8 mouse cellular contexts compared by ENCODE assay signal in the genomic region with DNA sequence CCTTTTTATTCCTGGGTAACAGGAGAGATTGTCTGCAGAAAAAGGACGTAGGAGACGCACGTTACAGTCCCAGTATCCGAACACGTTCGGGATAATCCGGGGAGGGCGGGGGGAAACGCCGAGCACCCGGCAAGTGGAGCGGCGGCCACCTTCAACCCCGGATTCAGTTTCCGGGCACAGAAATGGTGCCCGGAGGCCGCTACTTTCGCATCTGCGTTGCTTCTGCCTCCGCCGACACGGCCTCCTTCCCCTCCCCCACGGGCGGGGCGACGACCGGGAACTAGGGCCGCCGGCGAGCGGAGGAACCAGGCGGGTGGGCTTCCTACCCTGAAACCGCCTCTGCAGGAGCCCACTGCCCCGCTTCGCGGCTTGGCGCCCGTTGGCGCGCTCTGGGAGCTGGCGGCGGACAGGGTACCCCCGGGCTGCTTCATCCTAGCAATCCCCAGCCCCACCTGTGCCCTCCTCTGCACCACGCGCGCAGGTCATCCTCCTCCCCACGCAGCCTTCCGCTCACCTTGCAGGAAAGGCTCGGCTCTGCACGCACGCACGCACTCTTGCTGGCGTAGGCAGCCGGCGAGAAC. TPM values are rescaled to one million over a fixed set of nuclear protein-coding genes. Genes with fewer than 3 reads are reported as not detected.
DNase-seq lines count a peak whose midpoint lies in the region; ATAC-seq and TF ChIP-seq lines count a peak whose summit lies in the region.

No protein-coding gene starts in this region.

- TF ChIP-seq CTCF in gastrocnemius, adult 2 months (IDR thresholded peaks at IDR 0.05) = no peak

- H3K36me3 ChIP-seq in limb, embryonic 12.5 days = no peaks in the 10 kb centered on the region
- H3K36me3 ChIP-seq in midbrain, embryonic 13.5 days = no peaks in the 10 kb centered on the region

- under 1% methylated on average over 51 of the region's 55 CpGs for WGBS in limb, embryonic 12.5 days
- WGBS in midbrain, embryonic 13.5 days = under 1% methylated on average over 53 of the region's 55 CpGs

- H3K27me3 ChIP-seq in limb, embryonic 12.5 days = no peaks in the 10 kb centered on the region
- no peaks in the 10 kb centered on the region for H3K27me3 ChIP-seq in midbrain, embryonic 13.5 days

- H3K4me3 ChIP-seq in gastrocnemius, adult 2 months = peak overlapping the region; percentile 100
- peak overlapping the region; percentile 96 for H3K4me3 ChIP-seq in limb, embryonic 12.5 days (replicated peaks)
- H3K4me3 ChIP-seq in midbrain, embryonic 13.5 days (replicated peaks) = peak overlapping the region; percentile 95

- peak overlapping the region; percentile 69 for H3K4me2 ChIP-seq in limb, embryonic 12.5 days
- peak overlapping the region; percentile 77 for H3K4me2 ChIP-seq in midbrain, embryonic 13.5 days (replicated peaks)

- no peaks in the 10 kb centered on the region for H3K9me3 ChIP-seq in limb, embryonic 12.5 days
- H3K9me3 ChIP-seq in midbrain, embryonic 13.5 days = no peaks in the 10 kb centered on the region

- peak; percentile 82 to 84 for DNase-seq in cerebellum, postnatal 14 days
- no peak for DNase-seq in cerebellum, adult 11-12 months
- DNase-seq in cerebellum, postnatal 36 days = peak; percentile 69 to 74
- peak; percentile 83 for DNase-seq in gastrocnemius, adult 2 months
- peak; percentile 75 to 78 for DNase-seq in spleen, postnatal 10 days (ENCODE audit: low spot score in 2 of 2)

- intact Hi-C loops in gastrocnemius, adult 2 months (cut with DNase I) = loop anchor here (5.0 kb wide), 3 partner anchors 34 to 54 kb away; partner anchors contain the start of gene Uso1

- peak overlapping the region; percentile 96 for H3K9ac ChIP-seq in limb, embryonic 12.5 days (replicated peaks)
- peak overlapping the region; percentile 98 for H3K9ac ChIP-seq in midbrain, embryonic 13.5 days (replicated peaks)

- H3K4me1 ChIP-seq in limb, embryonic 12.5 days (replicated peaks) = peaks cover 28% of the 10 kb centered on the region
- H3K4me1 ChIP-seq in midbrain, embryonic 13.5 days (replicated peaks) = peaks cover 39% of the 10 kb centered on the region

- peak overlapping the region; percentile 95 for H3K27ac ChIP-seq in gastrocnemius, adult 2 months
- peak overlapping the region; percentile 99 for H3K27ac ChIP-seq in limb, embryonic 12.5 days
- H3K27ac ChIP-seq in midbrain, embryonic 13.5 days = peak overlapping the region; percentile 99

- ATAC-seq in inflammation-experienced regulatory T-cells, adult 6 months = peak; percentile 27
- ATAC-seq in limb, embryonic 12.5 days (ENCODE audit: insufficient number of reproducible peaks, insufficient read depth, low FRiP score, low TSS enrichment, low read depth) = no peak; the same call in 1 of the 2 replicates
- peak; percentile 82 for ATAC-seq in midbrain, embryonic 13.5 days

RNA-seq across cellular contexts. Expression of gene G3bp2, which starts 0.6 kb away (rescaled TPM):
- total RNA-seq in gastrocnemius, adult 2 months (2021) = 10 to 100 TPM; 49.1 to 73.5 TPM
- 100 to 1,000 TPM; 225 to 265 (median 245) TPM for polyA plus RNA-seq in inflammation-experienced regulatory T-cells, adult 6 months (2017; shearing (Covaris generic))
- 209 and 226 TPM in 2 replicates for polyA plus RNA-seq in limb, embryonic 12.5 days (2016; fragmentation: Nextera tagmentation; extraction: Ambion mirVana)
- polyA plus RNA-seq in midbrain, embryonic 13.5 days (2015; fragmentation: Nextera tagmentation; extraction: Ambion mirVana) = 371 and 409 TPM in 2 replicates

RNA-seq across cellular contexts. Expression of gene Cdkl2, which starts 39.2 kb away (rescaled TPM):
- 1 to 10 TPM; 3.9 to 5.1 TPM for total RNA-seq in gastrocnemius, adult 2 months (2021)
- polyA plus RNA-seq in inflammation-experienced regulatory T-cells, adult 6 months (2017; shearing (Covaris generic)) = 1 to 10 TPM; 1.6 to 3.8 (median 3.6) TPM
- polyA plus RNA-seq in limb, embryonic 12.5 days (2016; fragmentation: Nextera tagmentation; extraction: Ambion mirVana) = 0.29 and 0.36 TPM in 2 replicates
- 2.1 and 2.6 TPM in 2 replicates for polyA plus RNA-seq in midbrain, embryonic 13.5 days (2015; fragmentation: Nextera tagmentation; extraction: Ambion mirVana)

RNA-seq across cellular contexts. Expression of gene Uso1, which starts 54.8 kb away (rescaled TPM):
- 10 to 100 TPM; 63.2 to 72.3 TPM for total RNA-seq in gastrocnemius, adult 2 months (2021)
- polyA plus RNA-seq in inflammation-experienced regulatory T-cells, adult 6 months (2017; shearing (Covaris generic)) = 10 to 100 TPM; 31.3 to 36.7 (median 34.4) TPM
- 47.9 and 50.1 TPM in 2 replicates for polyA plus RNA-seq in limb, embryonic 12.5 days (2016; fragmentation: Nextera tagmentation; extraction: Ambion mirVana)
- polyA plus RNA-seq in midbrain, embryonic 13.5 days (2015; fragmentation: Nextera tagmentation; extraction: Ambion mirVana) = 50.2 and 50.3 TPM in 2 replicates
